Mouse (Mus musculus): ENCODE data around the gene 2310039H08Rik.

DNA sequence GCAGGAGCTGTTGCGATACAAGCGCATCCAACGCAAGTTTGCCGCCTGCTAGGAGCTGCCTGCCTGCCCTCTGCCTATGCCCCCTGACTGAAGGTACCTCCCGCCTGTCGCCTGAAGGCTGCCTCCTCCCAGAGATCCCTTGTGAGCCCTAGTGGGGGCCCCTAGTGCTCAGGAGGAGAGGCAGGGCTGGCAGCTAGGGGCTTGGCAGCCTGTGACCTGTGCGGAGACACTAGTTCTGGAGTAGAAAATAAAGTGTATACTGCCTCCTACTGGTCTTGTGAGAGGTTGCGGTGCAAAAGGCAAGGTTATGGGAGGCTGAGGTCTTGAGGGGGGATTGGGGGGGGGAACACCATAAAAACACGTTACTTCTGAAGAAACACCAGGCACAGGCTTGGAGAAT lies 47.2 kb upstream of the 2310039H08Rik start:
- TF ChIP-seq GATA2 (IDR thresholded peaks at IDR 0.05; ENCODE audit: borderline replicate concordance, low read depth, low read length) = no peak
- peak; percentile 25; the same call in 1 of the 2 replicates for TF ChIP-seq CTCF (IDR thresholded peaks at IDR 0.05; ENCODE audit: low read depth, low read length)

Data from G1E (cell line).